Mouse (Mus musculus): ENCODE data around the gene Olfr1141.

Gene Olfr1141

DNA sequence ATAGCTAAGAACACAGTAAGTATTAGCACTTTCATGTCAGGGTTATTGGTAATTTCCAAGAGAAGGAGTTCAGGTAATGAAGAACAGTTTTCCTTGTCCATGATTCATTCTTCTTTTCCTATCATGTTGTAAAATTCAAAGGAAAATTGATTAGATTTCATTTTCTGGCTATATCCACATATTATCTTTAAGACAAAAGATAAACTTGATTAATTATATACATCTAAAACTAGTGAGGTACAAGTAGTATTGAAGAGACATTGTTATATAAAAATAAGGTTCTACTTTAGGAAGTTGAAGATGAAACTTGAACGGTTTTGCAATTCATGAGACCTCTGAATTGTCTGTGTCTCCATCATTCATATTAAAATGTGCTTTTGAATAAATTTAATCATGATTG is at the start of gene Olfr1141:
Gene Olfr1141 (minus strand): TSS at position 101 of the 400 bp plus-strand sequence.
- DNase-seq: no peak

DNA sequence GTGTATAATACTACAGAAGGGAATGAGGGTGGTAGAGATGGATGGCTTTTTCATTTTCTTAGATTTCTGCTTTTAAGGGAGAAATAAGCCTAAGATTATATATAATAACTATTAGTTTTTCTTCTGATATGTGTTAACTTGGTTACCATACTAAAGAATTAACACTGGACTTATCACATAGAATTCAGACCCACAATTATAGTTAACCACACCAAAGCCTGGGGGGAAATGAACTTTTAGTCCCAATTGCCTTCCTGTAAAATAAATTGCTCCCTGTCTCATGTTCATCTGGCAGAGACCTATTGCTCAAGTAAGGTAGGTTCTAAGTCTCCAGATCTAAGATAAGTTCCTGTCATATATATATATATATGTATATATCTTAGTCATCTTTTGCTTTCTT is 46.5 kb upstream of the Olfr1141 start, which contains the start of gene Olfr1143:
Gene Olfr1143 (plus strand): TSS at position 301 of the 400 bp plus-strand sequence.
- DNase-seq: no peak

DNA sequence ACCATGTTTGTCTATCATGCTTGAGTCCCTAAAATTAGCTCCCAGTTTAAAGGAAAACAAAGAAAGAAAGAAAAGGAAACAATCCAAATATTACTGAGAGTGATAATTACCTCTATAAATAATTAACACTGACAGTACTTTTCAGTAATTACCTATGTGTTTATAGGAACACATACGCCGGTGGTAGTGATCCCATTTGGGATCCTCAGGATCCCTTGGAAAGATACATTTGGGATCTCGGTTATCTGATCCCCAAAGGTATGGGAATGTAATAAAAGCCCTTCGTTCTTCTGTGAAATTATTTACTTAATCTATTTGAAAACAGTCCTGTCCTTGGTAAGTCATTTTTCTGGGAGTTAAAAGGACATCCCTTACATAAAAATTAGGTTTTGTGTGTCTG is 25.4 kb upstream of the Olfr1141 start, which contains the start of gene Olfr152:
Gene Olfr152 (plus strand): TSS at position 301 of the 400 bp plus-strand sequence.
- DNase-seq: no peak

DNA sequence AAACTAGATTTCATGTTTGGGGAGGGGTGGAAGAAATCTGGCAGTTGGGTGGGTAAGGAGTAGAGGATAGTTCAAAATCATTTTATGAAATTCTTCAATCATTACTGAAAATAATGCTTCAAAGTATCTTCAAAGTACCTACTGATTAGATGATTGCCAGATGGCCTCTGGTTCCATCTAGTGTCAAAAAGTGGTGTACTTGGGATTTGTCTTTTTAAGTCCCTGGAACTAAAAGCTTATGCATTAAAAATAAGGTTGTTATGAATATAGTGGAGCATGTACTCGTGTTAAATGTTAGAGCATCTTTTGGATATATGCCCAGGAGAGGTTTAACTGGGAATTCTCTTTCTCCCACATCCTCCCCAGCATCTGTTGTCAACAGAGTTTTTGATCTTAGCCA is 22.4 kb upstream of the Olfr1141 start:
- no peak for DNase-seq

DNA sequence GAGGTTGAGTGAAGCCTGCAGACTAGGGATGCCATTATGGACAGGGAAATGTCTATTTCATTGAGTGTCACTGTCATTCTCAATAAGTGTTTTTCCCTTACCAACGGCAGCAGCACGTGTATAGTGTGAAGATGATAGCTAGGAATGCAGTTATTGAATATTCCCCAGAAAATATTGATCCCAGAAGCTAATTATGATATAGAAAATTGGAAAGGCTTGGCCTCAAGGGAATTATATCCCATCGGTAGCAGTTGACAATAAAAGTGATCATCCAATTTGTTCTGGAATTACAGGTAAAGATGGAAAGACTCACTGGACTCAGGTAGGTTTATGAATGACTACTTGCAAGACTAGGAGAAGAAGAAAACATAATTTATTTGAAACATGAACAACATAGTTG is 10.3 kb downstream of the Olfr1141 start, which contains the start of gene Olfr1140:
Gene Olfr1140 (plus strand): TSS at position 301 of the 400 bp plus-strand sequence.
- no peak for DNase-seq

DNA sequence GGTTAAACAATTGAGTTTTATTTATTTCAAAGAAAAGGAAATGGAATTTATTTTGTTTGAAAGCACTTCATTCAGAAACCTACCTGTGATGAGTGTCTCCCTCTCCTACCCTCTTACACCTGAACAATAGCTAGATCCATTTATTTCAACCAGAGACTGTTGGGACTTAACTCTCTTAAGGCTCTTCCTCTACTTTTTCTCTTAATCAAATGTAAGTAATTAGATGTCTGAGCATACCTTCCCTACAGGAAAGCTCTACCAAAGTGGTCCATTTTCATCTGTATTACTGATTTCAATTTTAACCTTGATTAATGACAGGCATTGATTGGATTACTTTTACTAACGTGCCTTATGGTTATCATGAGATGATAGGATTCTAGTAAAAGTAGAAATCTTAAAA is 13.9 kb downstream of the Olfr1141 start, which contains the start of gene Olfr1138:
Gene Olfr1138 (minus strand): TSS at position 101 of the 400 bp plus-strand sequence.
- DNase-seq: no peak

DNA sequence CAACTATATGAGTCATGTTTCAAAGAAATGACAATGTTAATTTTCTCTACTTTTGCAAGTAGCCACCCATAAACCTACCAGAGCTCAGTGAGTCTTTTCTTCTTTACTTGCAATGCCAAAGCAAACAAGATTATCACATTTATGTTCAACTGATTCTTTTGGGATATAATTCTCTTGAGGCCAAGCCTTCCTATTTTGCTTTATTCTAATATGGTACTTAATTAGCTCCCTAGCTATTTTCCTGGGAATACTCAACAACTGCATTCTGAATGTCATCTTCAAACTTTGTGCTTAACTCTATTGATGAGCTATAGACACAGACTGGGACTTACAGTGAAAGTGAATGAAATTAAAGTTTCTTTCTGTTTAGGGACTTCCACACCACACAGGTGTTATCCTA is 40.7 kb downstream of the Olfr1141 start, which contains the start of gene Olfr1137:
Gene Olfr1137 (minus strand): TSS at position 101 of the 400 bp plus-strand sequence.
- DNase-seq: no peak

All from embryo, embryonic 11 days (tissue).